Mouse (Mus musculus) liver, embryonic 12.5 days (tissue): Measurements from ENCODE around the gene Hoxa10. TPM values are rescaled to one million over a fixed set of nuclear protein-coding genes. Genes with fewer than 3 reads are reported as not detected.

ENCODE experiments used
- ATAC-seq: fragments of 200-750 bp; cut with Nextera tagmentation; 2 replicates; pipeline ENCODE4 v1.8.0; 2017; ENCODE audit warnings: moderate number of reproducible peaks, mild to moderate bottlenecking, moderate library complexity
- H3K27ac ChIP-seq: fragments of 300-500 bp; sonication (generic); 2 replicates; pipeline ENCODE4 v1.5.1; 2016; ENCODE audit warnings: mild to moderate bottlenecking
- H3K27me3 ChIP-seq: fragments of 300-500 bp; sonication (generic); replicated peaks from 2 replicates; pipeline ENCODE4 v1.6.1; 2016; ENCODE audit warnings: mild to moderate bottlenecking, moderate library complexity
- H3K36me3 ChIP-seq: fragments of 300-500 bp; sonication (generic); 2 replicates; pipeline ENCODE4 v1.6.1; 2016; ENCODE audit warnings: mild to moderate bottlenecking, moderate library complexity
- H3K4me1 ChIP-seq: fragments of 300-500 bp; sonication (generic); 2 replicates; pipeline ENCODE4 v1.6.1; 2016
- H3K4me2 ChIP-seq: fragments of 300-500 bp; sonication (generic); 2 replicates; pipeline ENCODE4 v1.6.1; 2016; ENCODE audit warnings: mild to moderate bottlenecking, moderate library complexity
- H3K4me3 ChIP-seq: fragments of 300-500 bp; sonication (generic); 2 replicates; pipeline ENCODE4 v1.5.1; 2016; ENCODE audit warnings: mild to moderate bottlenecking, moderate library complexity
- H3K9ac ChIP-seq: fragments of 300-500 bp; sonication (generic); 2 replicates; pipeline ENCODE4 v1.6.1; 2016; ENCODE audit warnings: mild to moderate bottlenecking, moderate library complexity
- H3K9me3 ChIP-seq: fragments of 300-500 bp; sonication (generic); replicated peaks from 2 replicates; pipeline ENCODE4 v1.6.1; 2016; ENCODE audit warnings: mild to moderate bottlenecking, moderate library complexity
- WGBS: fragments of 180-500 bp; shearing (Covaris S2); methylation state at CpG from one replicate; pipeline ENCODE4 v1.1.7; 2016; ENCODE audit not compliant: insufficient replicate concordance; 5-methylcytosine and 5-hydroxymethylcytosine counted together
- polyA plus RNA-seq: library from polyadenylated mRNA; unstranded; fragments of >200 nt; fragmentation: Nextera tagmentation; extraction: Ambion mirVana; gene quantifications from 2 replicates; pipeline ENCODE4 v1.2.1, GENCODE M21; 2016

Gene Hoxa10
- polyA plus RNA-seq, 1 experiment from 2014 or later = 0.44 TPM

DNA sequence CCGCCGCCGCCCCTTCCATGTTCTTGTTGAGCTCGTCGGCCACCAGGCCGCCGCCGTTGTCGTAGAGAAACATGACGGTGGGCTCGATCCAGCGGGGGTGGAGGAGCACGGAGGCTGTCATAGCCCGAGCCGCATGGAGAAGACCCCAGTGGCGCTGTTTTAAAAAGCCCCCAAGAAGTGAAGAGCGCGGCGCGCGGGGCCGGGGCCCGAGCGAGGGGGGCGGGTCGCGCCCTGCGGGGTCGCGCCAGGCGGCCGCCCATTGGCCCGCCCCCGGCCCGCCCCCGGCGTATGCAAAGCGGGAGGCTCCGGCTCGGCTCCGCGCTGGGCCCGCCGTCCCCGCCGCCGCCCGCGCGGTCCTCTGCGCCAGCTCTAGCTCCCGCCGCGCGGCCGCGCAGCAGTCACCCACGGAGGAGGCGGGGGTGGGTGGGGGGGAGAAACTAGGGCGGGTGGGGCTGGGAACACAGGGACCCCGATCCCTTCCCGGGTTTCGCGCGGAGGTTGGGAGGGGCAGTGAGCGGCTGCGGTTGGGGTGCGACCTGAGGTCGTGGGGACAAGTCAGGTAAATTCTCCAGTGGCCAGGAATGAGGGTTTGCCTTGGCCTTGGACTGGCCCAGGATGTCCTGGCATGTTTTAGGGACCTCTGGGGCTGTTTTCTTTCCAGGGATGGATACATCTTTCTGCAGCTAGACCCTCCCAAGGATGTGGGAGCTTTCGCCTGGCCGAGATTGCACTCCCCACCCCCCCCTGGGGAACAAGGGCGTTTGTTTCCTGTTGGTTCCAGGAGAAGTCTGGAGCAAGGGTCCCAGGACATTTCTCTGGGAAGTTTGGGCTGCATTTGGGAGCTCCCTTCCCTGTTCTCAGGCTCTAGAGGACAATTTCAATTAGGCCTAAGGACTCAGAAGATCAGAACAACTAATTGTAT is 20.3 kb upstream of the Hoxa10 start, which contains the start of gene Hoxa13:
Gene Hoxa13, minus strand, starts transcription at position 227 of the 922 bp plus-strand sequence.
- ATAC-seq = no peak
- no peaks in the 10 kb centered on the region for H3K36me3 ChIP-seq
- H3K9me3 ChIP-seq = no peaks in the 10 kb centered on the region
- peak within 1 kb of the TSS; percentile 64 for H3K4me2 ChIP-seq
- peaks cover 96% of the 10 kb centered on the region for H3K27me3 ChIP-seq
- under 1% methylated on average over 60 of the region's 72 CpGs for WGBS
- H3K4me1 ChIP-seq = peaks cover 11% of the 10 kb centered on the region
- H3K27ac ChIP-seq = no peak within 1 kb of the TSS
- H3K9ac ChIP-seq = no peak within 1 kb of the TSS
- H3K4me3 ChIP-seq = peak within 1 kb of the TSS; percentile 53

- Histone ChIP-seq H3K27me3 (peaks cover 96% of the 10 kb centered on the region), H3K9ac (no peak overlapping the region), H3K4me3 (peak overlapping the region; percentile 15; the same call in 1 of the 2 replicates), H3K9me3 (no peaks in the 10 kb centered on the region), H3K36me3 (no peaks in the 10 kb centered on the region), H3K27ac (no peak overlapping the region), H3K4me2 (peak overlapping the region; percentile 48), H3K4me1 (peaks cover 11% of the 10 kb centered on the region)
- 2% methylated on average over 36 of the region's 39 CpGs for WGBS
- no peak for ATAC-seq
These were observed 19.2 kb upstream of the Hoxa10 start for GRCm38 (mm10) chr6:52259811-52260261.

DNA sequence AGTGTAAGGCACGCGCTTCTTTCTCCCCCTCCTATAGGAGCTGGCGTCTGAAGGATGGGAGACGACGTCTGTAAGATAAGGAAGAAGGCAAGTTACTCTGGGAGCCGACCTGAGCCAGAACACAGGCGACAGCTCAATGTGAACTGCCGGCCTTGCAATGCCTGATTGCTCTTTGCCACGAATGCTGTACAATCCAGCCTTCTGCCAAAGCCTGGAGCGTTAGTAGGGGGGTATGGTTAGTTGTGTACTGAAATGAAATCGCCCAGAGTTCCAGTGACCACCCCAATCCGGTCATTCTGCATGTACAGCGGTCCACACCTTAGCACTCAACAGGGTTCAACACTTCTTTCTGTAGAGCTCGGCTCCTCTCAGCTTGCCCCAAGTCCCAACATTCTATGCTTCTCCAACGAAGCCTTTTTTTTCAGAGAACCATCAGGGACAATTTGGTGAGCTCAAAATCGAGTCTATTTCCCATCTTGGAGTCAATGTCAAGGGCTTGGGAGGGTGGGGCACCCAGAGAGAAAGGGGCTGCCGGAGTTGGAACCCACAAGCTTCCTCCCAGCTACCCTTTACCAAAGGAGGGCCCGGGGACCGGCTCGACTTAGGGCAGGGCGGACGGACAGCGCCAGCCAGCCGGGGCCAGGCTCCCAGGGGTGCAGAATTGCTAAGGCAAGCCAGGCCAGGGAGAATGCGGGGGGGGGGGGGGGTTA is 18.6 kb upstream of the Hoxa10 start:
- 2% methylated on average over 24 of the region's 25 CpGs for whole genome bisulfite sequencing

DNA sequence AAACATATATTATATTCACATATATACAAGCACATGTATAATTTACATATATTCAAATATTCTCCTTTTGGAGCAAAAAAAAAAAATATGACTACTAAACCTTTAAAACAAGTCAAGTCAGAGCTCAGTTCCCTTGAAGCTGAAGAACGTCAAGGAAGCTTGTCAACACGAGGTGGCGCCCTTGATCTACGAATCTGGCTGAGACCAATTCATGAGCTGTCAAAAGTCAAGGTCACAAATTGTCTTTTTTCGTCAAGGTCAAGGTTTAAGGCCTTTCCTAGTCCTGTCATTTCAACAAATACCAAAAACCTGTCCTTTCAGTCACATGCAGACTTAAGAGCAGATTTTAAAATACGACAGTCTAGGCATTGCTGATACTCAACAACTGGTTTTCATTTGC is 16.3 kb upstream of the Hoxa10 start:
- Histone ChIP-seq H3K36me3 (no peaks in the 10 kb centered on the region), H3K27me3 (peaks cover 96% of the 10 kb centered on the region), H3K4me2 (no peak overlapping the region), H3K4me3 (no peak overlapping the region), H3K9ac (no peak overlapping the region), H3K9me3 (no peaks in the 10 kb centered on the region), H3K4me1 (peaks cover 11% of the 10 kb centered on the region), H3K27ac (no peak overlapping the region)
- 2% methylated on average over 6 of the region's 6 CpGs for WGBS
- no peak for ATAC-seq

More for the DNA sequence above, 18.6 kb upstream of the Hoxa10 start:
- Histone ChIP-seq H3K4me2 (no peak overlapping the region), H3K4me3 (no peak overlapping the region), H3K4me1 (peaks cover 11% of the 10 kb centered on the region), H3K36me3 (no peaks in the 10 kb centered on the region), H3K27ac (no peak overlapping the region), H3K27me3 (peaks cover 96% of the 10 kb centered on the region), H3K9me3 (no peaks in the 10 kb centered on the region), H3K9ac (no peak overlapping the region)
- no peak for ATAC-seq

DNA sequence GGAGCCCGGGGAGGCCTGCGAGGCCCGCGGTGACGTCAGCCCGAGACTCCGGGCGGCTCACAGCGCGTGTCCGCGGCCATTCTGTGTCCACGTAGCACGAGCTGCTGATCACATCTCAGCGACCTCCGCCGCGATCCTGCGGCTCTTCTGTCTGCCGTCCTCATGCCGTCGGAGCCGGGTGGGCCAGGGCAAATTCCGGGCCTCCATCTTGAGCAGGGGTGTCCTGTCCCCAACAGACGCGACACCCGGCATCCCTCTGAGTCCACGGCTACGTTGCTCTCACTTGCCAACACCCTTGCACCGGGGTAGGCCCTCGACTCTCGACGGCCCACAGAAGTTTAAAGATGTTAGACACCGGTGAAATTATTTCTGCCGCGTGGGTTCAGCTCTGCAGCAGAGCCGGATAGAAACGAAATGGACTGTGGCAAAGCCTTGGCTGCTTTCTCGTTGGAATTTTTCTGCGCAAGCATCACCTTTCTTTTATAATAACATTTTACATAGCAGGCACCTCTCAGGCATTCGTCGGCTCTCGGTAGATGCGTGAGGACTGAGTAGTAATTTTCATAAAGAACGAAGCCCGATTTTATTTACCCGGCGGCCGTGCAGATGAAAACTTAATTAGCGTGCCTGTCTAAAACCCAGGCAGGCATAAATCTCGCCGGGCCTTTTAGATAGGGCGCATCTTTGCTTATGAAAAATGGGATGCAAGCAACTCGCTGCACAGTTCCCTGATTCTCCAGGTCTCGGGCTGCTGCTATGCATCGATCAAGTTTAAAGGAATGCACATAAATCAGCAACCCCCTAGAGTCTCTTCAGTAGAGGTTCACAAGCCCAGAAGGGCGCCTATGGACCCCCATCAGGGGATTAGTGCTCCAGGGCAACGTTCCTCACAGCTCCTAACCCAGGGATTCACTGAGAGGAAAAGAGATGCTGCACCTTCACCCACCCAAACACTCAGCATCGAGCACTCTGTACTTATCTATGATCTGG is 13.2 kb upstream of the Hoxa10 start:
- Histone ChIP-seq H3K27ac (no peak overlapping the region), H3K36me3 (no peaks in the 10 kb centered on the region), H3K4me2 (0 out of 2 replicates have a peak overlapping the region, but pooled peaks have one; percentile 18), H3K4me3 (no peak overlapping the region), H3K9me3 (no peaks in the 10 kb centered on the region), H3K27me3 (peaks cover 96% of the 10 kb centered on the region), H3K9ac (no peak overlapping the region), H3K4me1 (no peaks in the 10 kb centered on the region)
- WGBS = 2% methylated on average over 59 of the region's 59 CpGs
- ATAC-seq = no peak

DNA sequence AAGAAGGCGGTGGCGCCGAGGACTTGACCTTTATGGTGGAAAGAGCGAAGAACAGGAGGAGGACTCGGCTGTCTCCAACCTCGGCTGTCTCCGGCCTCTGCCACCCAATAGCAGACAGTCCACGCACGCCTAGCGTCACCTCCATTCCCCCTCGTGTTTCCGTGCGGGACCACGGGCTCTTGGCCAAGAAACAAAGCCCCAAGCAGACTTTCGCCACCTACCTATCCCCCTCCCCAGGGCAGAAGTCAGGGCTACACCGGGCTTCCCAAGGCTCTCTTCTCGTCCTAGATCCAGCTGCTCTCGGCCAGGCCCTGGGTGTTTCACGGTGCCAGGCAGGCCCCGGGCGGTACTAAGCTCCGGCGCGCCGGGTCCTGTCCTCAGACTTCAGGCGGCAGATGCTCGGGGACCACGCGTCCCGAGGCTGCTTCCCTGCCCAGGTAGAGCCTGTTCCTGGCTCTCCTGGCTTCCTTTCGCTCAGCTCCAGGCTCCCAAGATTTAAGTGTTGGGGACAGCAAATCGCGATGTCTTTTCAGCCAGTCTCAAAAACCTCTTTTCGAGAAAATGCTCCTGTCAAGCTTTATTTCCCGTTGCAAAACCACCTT is 12.2 kb upstream of the Hoxa10 start:
- Histone ChIP-seq H3K4me2 (no peak overlapping the region), H3K27me3 (peaks cover 96% of the 10 kb centered on the region), H3K9me3 (no peaks in the 10 kb centered on the region), H3K36me3 (no peaks in the 10 kb centered on the region), H3K27ac (no peak overlapping the region), H3K9ac (no peak overlapping the region), H3K4me1 (no peaks in the 10 kb centered on the region), H3K4me3 (no peak overlapping the region)
- no peak for ATAC-seq
- 3% methylated on average over 35 of the region's 35 CpGs for WGBS

- no peaks in the 10 kb centered on the region for H3K4me1 ChIP-seq
- 2% methylated on average over 24 of the region's 24 CpGs for WGBS
- H3K4me2 ChIP-seq = no peak overlapping the region
- H3K27me3 ChIP-seq = peaks cover 97% of the 10 kb centered on the region
- H3K9ac ChIP-seq = no peak overlapping the region
- ATAC-seq = no peak
- no peak overlapping the region for H3K27ac ChIP-seq
- no peaks in the 10 kb centered on the region for H3K9me3 ChIP-seq
- no peaks in the 10 kb centered on the region for H3K36me3 ChIP-seq
- no peak overlapping the region for H3K4me3 ChIP-seq
These were observed 11.5 kb upstream of the Hoxa10 start for GRCm38 (mm10) chr6:52252016-52252774.

DNA sequence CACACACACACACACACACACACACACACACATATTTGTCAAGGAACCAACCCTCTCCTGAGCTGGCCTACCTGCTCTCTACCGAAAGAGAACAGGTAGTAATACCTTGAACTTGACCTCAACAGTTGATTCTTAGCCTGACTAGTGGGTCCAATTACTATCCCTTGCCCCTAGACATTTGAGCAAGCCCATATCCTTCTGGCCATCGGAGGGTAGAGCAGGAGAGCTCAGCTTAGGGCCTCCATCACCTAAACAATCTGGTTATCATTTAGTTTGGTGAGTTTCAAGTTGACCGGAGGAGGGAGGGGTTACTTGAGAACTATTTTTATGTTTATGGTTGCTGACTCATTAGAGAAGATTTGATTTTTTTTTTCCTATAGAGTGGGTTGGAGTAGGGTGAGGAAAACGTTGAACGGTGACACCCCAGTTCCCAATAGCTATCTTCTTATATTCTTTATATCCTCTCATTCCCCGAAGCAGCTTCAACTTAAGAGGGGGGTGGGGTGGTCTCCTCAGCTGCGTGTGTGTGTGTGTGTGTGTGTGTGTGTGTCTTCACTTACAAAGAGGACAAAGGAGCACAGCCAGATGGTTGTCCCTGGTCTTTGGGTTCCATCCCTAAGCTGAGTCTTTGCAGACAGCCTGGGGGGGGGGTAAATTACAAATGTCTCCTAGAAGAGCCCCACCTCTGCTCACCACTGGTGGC is 10.7 kb upstream of the Hoxa10 start:
- 8% methylated on average over 7 of the region's 7 CpGs for WGBS
- H3K4me2 ChIP-seq = no peak overlapping the region
- no peaks in the 10 kb centered on the region for H3K4me1 ChIP-seq
- no peaks in the 10 kb centered on the region for H3K36me3 ChIP-seq
- peaks cover 98% of the 10 kb centered on the region for H3K27me3 ChIP-seq
- H3K4me3 ChIP-seq = no peak overlapping the region
- no peaks in the 10 kb centered on the region for H3K9me3 ChIP-seq
- no peak for ATAC-seq
- no peak overlapping the region for H3K27ac ChIP-seq
- H3K9ac ChIP-seq = no peak overlapping the region

GRCm38 (mm10) chr6:52249826-52250225 is 9.2 kb upstream of the Hoxa10 start:
- Histone ChIP-seq H3K9me3 (no peaks in the 10 kb centered on the region), H3K36me3 (no peaks in the 10 kb centered on the region), H3K4me1 (peaks cover 6% of the 10 kb centered on the region; the same call in 1 of the 2 replicates), H3K9ac (no peak overlapping the region), H3K4me2 (no peak overlapping the region), H3K27ac (no peak overlapping the region), H3K4me3 (no peak overlapping the region), H3K27me3 (peaks cover 98% of the 10 kb centered on the region)
- ATAC-seq = no peak
- 2% methylated on average over 4 of the region's 4 CpGs for WGBS

GRCm38 (mm10) chr6:52249415-52249738 is 8.7 kb upstream of the Hoxa10 start:
- no peak for ATAC-seq
- H3K27me3 ChIP-seq = peaks cover 98% of the 10 kb centered on the region
- H3K9ac ChIP-seq = no peak overlapping the region
- H3K4me3 ChIP-seq = no peak overlapping the region
- no peaks in the 10 kb centered on the region for H3K9me3 ChIP-seq
- H3K4me2 ChIP-seq = no peak overlapping the region
- H3K27ac ChIP-seq = no peak overlapping the region
- H3K36me3 ChIP-seq = no peaks in the 10 kb centered on the region
- peaks cover 7% of the 10 kb centered on the region; the same call in 1 of the 2 replicates for H3K4me1 ChIP-seq
- WGBS = 1% methylated on average over 16 of the region's 16 CpGs
